Comparison of ENCODE assay signal across 14 mouse cellular contexts in genomic region chr1:39968999-39969398, GRCm38 (mm10).
A peak's percentile ranks its signal among the peaks of the same experiment; 100 is the strongest.
DNase-seq lines count a peak whose midpoint lies in the region; ATAC-seq and TF ChIP-seq lines count a peak whose summit lies in the region.
"Had no signal": no experiment of that assay in that cellular context is flagged by ENCODE, and none has a peak within 500 bp of the region (broad histone marks: within the 10 kb centered on the region; RNA-seq: fewer than 3 reads in every experiment).

No protein-coding gene starts in this region.

- no peak overlapping the region for H3K9ac ChIP-seq in hindbrain, embryonic 15.5 days
- no peak overlapping the region for H3K9ac ChIP-seq in hindbrain, postnatal 0 days (replicated peaks; ENCODE audit: low read length)
- H3K9ac ChIP-seq in CH12.LX (ENCODE audit: insufficient read depth, low read depth): no peak overlapping the region
- H3K9ac ChIP-seq in liver, embryonic 16.5 days (ENCODE audit: low read depth, low read length): no peak overlapping the region
- H3K9ac ChIP-seq: lung, embryonic 15.5 days had no signal

- TF ChIP-seq POLR2A in CH12.LX (IDR thresholded peaks at IDR 0.05; ENCODE audit: low read depth, low read length): no peak

- ATAC-seq in hindbrain, embryonic 15.5 days (ENCODE audit: low FRiP score, low read depth): no peak
- no peak for ATAC-seq in hindbrain, postnatal 0 days
- peak; percentile 91 for ATAC-seq in common myeloid progenitor, adult 5-6 weeks (replicated peaks; ENCODE audit: low read depth, poor library complexity, severe bottlenecking)
- ATAC-seq in liver, embryonic 16.5 days (ENCODE audit: low read depth): peak; percentile 37; the same call in 1 of the 2 replicates

- peaks cover 42% of the 10 kb centered on the region for H3K4me1 ChIP-seq in hindbrain, embryonic 15.5 days (replicated peaks)
- peaks cover 10% of the 10 kb centered on the region for H3K4me1 ChIP-seq in hindbrain, postnatal 0 days (ENCODE audit: insufficient read depth, low read length)
- H3K4me1 ChIP-seq in CH12.LX (ENCODE audit: control insufficient read depth in 1 of 2, insufficient read depth in 2 of 2): peaks cover 3 to 26% of the 10 kb centered on the region in 2 experiments; a peak in 3 of 4 replicates
- H3K4me1 ChIP-seq in liver, embryonic 16.5 days (ENCODE audit: control insufficient read depth, low read depth, low read length): peaks cover 4% of the 10 kb centered on the region

- peaks cover 3% of the 10 kb centered on the region; the same call in 1 of the 2 replicates for H3K36me3 ChIP-seq in hindbrain, embryonic 15.5 days
- H3K36me3 ChIP-seq in hindbrain, postnatal 0 days (ENCODE audit: insufficient read depth, low read length): no peaks in the 10 kb centered on the region
- peaks cover 1 to 35% of the 10 kb centered on the region in 2 experiments for H3K36me3 ChIP-seq in CH12.LX (replicated peaks in 1 of 2; ENCODE audit: control insufficient read depth in 1 of 2, insufficient read depth in 1 of 2, low read length in 1 of 2)
- H3K36me3 ChIP-seq in liver, embryonic 16.5 days (ENCODE audit: control insufficient read depth, insufficient read depth): no peaks in the 10 kb centered on the region

- H3K9me3 ChIP-seq in hindbrain, embryonic 15.5 days: no peaks in the 10 kb centered on the region
- no peaks in the 10 kb centered on the region for H3K9me3 ChIP-seq in hindbrain, postnatal 0 days (ENCODE audit: low read length)
- H3K9me3 ChIP-seq in CH12.LX (replicated peaks; ENCODE audit: low read length): no peaks in the 10 kb centered on the region
- no peaks in the 10 kb centered on the region for H3K9me3 ChIP-seq in liver, embryonic 16.5 days (replicated peaks; ENCODE audit: control insufficient read depth, low read length)
- H3K9me3 ChIP-seq: lung, embryonic 15.5 days had no signal

- dilution Hi-C loops in CH12.LX (cut with MboI; ENCODE audit: extremely low pct_ligation_motif_present, extremely low pct_unique_long_range_greater_than_20kb, low sequenced_read_pairs): no loop called here

- DNase-seq in hindbrain, postnatal 0 days (ENCODE audit: low spot score): no peak
- DNase-seq in CH12.LX (ENCODE audit: extremely low read depth): peak; percentile 78
- DNase-seq in right cerebral cortex, postnatal 10 days (ENCODE audit: low spot score in 2 of 2): no peak
- no peak for DNase-seq in cerebellum, postnatal 36 days
- DNase-seq: cerebellum, adult 11 months; kidney, adult 18-20 months; layer of hippocampus, postnatal 36 days; right cerebral cortex, postnatal 4 days had no signal

- 54% methylated on average over 7 of the region's 7 CpGs for WGBS in hindbrain, embryonic 15.5 days
- 52% methylated on average over 7 of the region's 7 CpGs for WGBS in hindbrain, postnatal 0 days
- 24% methylated on average over 7 of the region's 7 CpGs for WGBS in liver, embryonic 16.5 days (ENCODE audit: insufficient replicate concordance)

- no peak for TF ChIP-seq CTCF in hindbrain, postnatal 0 days (IDR thresholded peaks at IDR 0.05; ENCODE audit: low read depth)
- TF ChIP-seq CTCF in CH12.LX (conservative IDR thresholded peaks at IDR 0.05 in 1 of 2, IDR thresholded peaks at IDR 0.05 in 1 of 2; ENCODE audit: low read depth in 2 of 2, low read length in 2 of 2): no peak

- in situ Hi-C loops in CH12.LX (cut with MboI; ENCODE audit: low pct_ligation_motif_present, low pct_unique_long_range_greater_than_20kb, low sequenced_read_pairs): no loop called here

- TF ChIP-seq RAD21 in CH12.LX (IDR thresholded peaks at IDR 0.05; ENCODE audit: low read depth, low read length): no peak

- no peaks in the 10 kb centered on the region for H3K79me2 ChIP-seq in CH12.LX (replicated peaks; ENCODE audit: control insufficient read depth, extremely low read depth, insufficient read depth, poor library complexity, severe bottlenecking)

- H3K27ac ChIP-seq in hindbrain, embryonic 15.5 days (replicated peaks): 0 out of 2 replicates have a peak overlapping the region, but pooled peaks have one; percentile 42
- H3K27ac ChIP-seq in hindbrain, postnatal 0 days: no peak overlapping the region
- H3K27ac ChIP-seq in CH12.LX (ENCODE audit: insufficient read depth, low read depth): no peak overlapping the region
- no peak overlapping the region for H3K27ac ChIP-seq in liver, embryonic 16.5 days (ENCODE audit: low read length)
- H3K27ac ChIP-seq: lung, embryonic 15.5 days had no signal

- H3K27me3 ChIP-seq in hindbrain, embryonic 15.5 days: no peaks in the 10 kb centered on the region
- no peaks in the 10 kb centered on the region for H3K27me3 ChIP-seq in hindbrain, postnatal 0 days (ENCODE audit: insufficient read depth, low read length)
- no peaks in the 10 kb centered on the region for H3K27me3 ChIP-seq in CH12.LX (replicated peaks)
- no peaks in the 10 kb centered on the region for H3K27me3 ChIP-seq in liver, embryonic 16.5 days (ENCODE audit: control insufficient read depth, insufficient read depth, low read depth, low read length)
- H3K27me3 ChIP-seq: lung, embryonic 15.5 days had no signal

- peak; percentile 70 for TF ChIP-seq EP300 in CH12.LX (IDR thresholded peaks at IDR 0.05; ENCODE audit: low read length)

- H3K4me3 ChIP-seq in hindbrain, embryonic 15.5 days: no peak overlapping the region
- no peak overlapping the region for H3K4me3 ChIP-seq in hindbrain, postnatal 0 days (ENCODE audit: low read length)
- no peak overlapping the region for H3K4me3 ChIP-seq in CH12.LX (replicated peaks in 1 of 3; ENCODE audit: low read depth in 2 of 3, low read length in 2 of 3, poor library complexity in 1 of 3)
- no peak overlapping the region for H3K4me3 ChIP-seq in liver, embryonic 16.5 days (ENCODE audit: low read depth, low read length)
- H3K4me3 ChIP-seq: erythroblast, embryonic 14.5 days; lung, embryonic 15.5 days had no signal

- H3K4me2 ChIP-seq in hindbrain, embryonic 15.5 days: no peak overlapping the region
- no peak overlapping the region for H3K4me2 ChIP-seq in hindbrain, postnatal 0 days (ENCODE audit: low read depth, low read length)
- H3K4me2 ChIP-seq in CH12.LX (ENCODE audit: insufficient read depth, low read depth, poor library complexity, severe bottlenecking): no peak overlapping the region
- H3K4me2 ChIP-seq in liver, embryonic 16.5 days (ENCODE audit: low read depth, low read length): no peak overlapping the region
- H3K4me2 ChIP-seq: heart, embryonic 11.5 days; lung, embryonic 15.5 days had no signal

TF ChIP-seq in CH12.LX, 34 proteins besides CTCF, POLR2A, EP300 and RAD21:
- TF ChIP-seq USF2 (conservative IDR thresholded peaks at IDR 0.05; ENCODE audit: low read depth, low read length) (no peak), BHLHE40 (IDR thresholded peaks at IDR 0.05; ENCODE audit: low read depth, low read length) (peak; percentile 86), SMC3 (IDR thresholded peaks at IDR 0.05; ENCODE audit: low read depth, low read length) (no peak), SIN3A (IDR thresholded peaks at IDR 0.05; ENCODE audit: low read length) (no peak), USF1 (IDR thresholded peaks at IDR 0.05; ENCODE audit: low read depth, low read length) (no peak), CHD2 (IDR thresholded peaks at IDR 0.05; ENCODE audit: low read length) (no peak), ETS1 (conservative IDR thresholded peaks at IDR 0.05; ENCODE audit: low read depth, low read length) (peak; percentile 54), POLR2AphosphoS2 (IDR thresholded peaks at IDR 0.05; ENCODE audit: low read depth, low read length) (no peak), GABPA (IDR thresholded peaks at IDR 0.05; ENCODE audit: insufficient replicate concordance, low read depth, low read length) (no peak), TBP (conservative IDR thresholded peaks at IDR 0.05; ENCODE audit: low read depth, low read length) (no peak), KAT2A (IDR thresholded peaks at IDR 0.05; ENCODE audit: insufficient replicate concordance, low read length) (no peak), MXI1 (IDR thresholded peaks at IDR 0.05; ENCODE audit: low read depth, low read length) (no peak), TCF12 (IDR thresholded peaks at IDR 0.05; ENCODE audit: low read depth, low read length) (no peak), ZMIZ1 (IDR thresholded peaks at IDR 0.05; ENCODE audit: low read depth, low read length) (no peak), MAFK (IDR thresholded peaks at IDR 0.05; ENCODE audit: insufficient replicate concordance, low read length) (peak; percentile 78), NRF1 (IDR thresholded peaks at IDR 0.05; ENCODE audit: low read depth, low read length) (no peak), ZC3H11A (IDR thresholded peaks at IDR 0.05; ENCODE audit: low read depth, low read length) (no peak), ZNF384 (IDR thresholded peaks at IDR 0.05; ENCODE audit: low read depth, low read length) (no peak), NELFE (IDR thresholded peaks at IDR 0.05; ENCODE audit: low read depth, low read length) (no peak), PAX5 (IDR thresholded peaks at IDR 0.05; ENCODE audit: low read length) (no peak), HCFC1 (IDR thresholded peaks at IDR 0.05; ENCODE audit: low read depth, low read length) (no peak), MAZ (IDR thresholded peaks at IDR 0.05; ENCODE audit: low read depth, low read length) (no peak), UBTF (IDR thresholded peaks at IDR 0.05; ENCODE audit: low read depth, low read length) (no peak), JUND (conservative IDR thresholded peaks at IDR 0.05; ENCODE audit: low read depth, low read length) (0 out of 2 replicates have a peak, but pooled peaks have one; percentile 17), CHD1 (IDR thresholded peaks at IDR 0.05; ENCODE audit: low read depth, low read length) (no peak), MEF2A (IDR thresholded peaks at IDR 0.05; ENCODE audit: borderline replicate concordance, low read depth, low read length) (0 out of 2 replicates have a peak, but pooled peaks have one; percentile 14), MYC (IDR thresholded peaks at IDR 0.05; ENCODE audit: low read depth, low read length) (0 out of 2 replicates have a peak, but pooled peaks have one; percentile 22), IRF4 (IDR thresholded peaks at IDR 0.05; ENCODE audit: low read depth, low read length) (peak; percentile 62), MAX (IDR thresholded peaks at IDR 0.05; ENCODE audit: low read length) (0 out of 2 replicates have a peak, but pooled peaks have one; percentile 15), ZKSCAN1 (IDR thresholded peaks at IDR 0.05; ENCODE audit: borderline replicate concordance, low read depth, low read length) (no peak), RCOR1 (conservative IDR thresholded peaks at IDR 0.05; ENCODE audit: low read depth, low read length) (no peak), ELF1 (IDR thresholded peaks at IDR 0.05; ENCODE audit: low read depth, low read length) (no peak), JUN (IDR thresholded peaks at IDR 0.05; ENCODE audit: insufficient read depth, low read depth, low read length) (0 out of 2 replicates have a peak, but pooled peaks have one; percentile 10), E2F4 (IDR thresholded peaks at IDR 0.05; ENCODE audit: insufficient replicate concordance, low read depth, low read length) (no peak)

Comparison
In these comparisons a context has a peak if more than half of its experiments do, and no peak if none do; other contexts are left out.
1. ATAC-seq: peak in common myeloid progenitor, adult 5-6 weeks (single experiment) and liver, embryonic 16.5 days (single experiment); none in hindbrain, embryonic 15.5 days (single experiment) and hindbrain, postnatal 0 days (single experiment).